Mouse (Mus musculus) heart, postnatal 0 days (tissue): ENCODE measurements around the gene Zc3h18. TPM values are rescaled to one million over a fixed set of nuclear protein-coding genes. Genes with fewer than 3 reads are reported as not detected.

Experiments used
- ATAC-seq: fragments of 200-750 bp; cut with Nextera tagmentation; 2 replicates; pipeline ENCODE4 v1.8.0; 2017; ENCODE audit warnings: low read depth, moderate number of reproducible peaks, moderate library complexity; ENCODE audit not compliant: insufficient read depth
- DNase-seq: peaks from one replicate; pipeline ENCODE4 v3.0.0-alpha.2; 2016; ENCODE audit warnings: low spot score
- H3K27ac ChIP-seq: fragments of 300-500 bp; sonication (generic); 2 replicates; pipeline ENCODE4 v1.5.1; 2014; ENCODE audit warnings: low read depth, mild to moderate bottlenecking
- H3K27me3 ChIP-seq: fragments of 300-500 bp; sonication (generic); 2 replicates; pipeline ENCODE4 v1.6.1; 2014; ENCODE audit warnings: low read length, mixed read lengths; ENCODE audit not compliant: control insufficient read depth, insufficient read depth
- H3K36me3 ChIP-seq: fragments of 300-500 bp; sonication (generic); replicated peaks from 2 replicates; pipeline ENCODE4 v1.6.1; 2014; ENCODE audit warnings: low read length, mixed read lengths; ENCODE audit not compliant: control insufficient read depth, insufficient read depth
- H3K4me1 ChIP-seq: fragments of 300-500 bp; sonication (generic); 2 replicates; pipeline ENCODE4 v1.6.1; 2014; ENCODE audit warnings: antibody characterized with exemption; ENCODE audit not compliant: control insufficient read depth, insufficient read depth
- H3K4me2 ChIP-seq: fragments of 300-500 bp; sonication (generic); 2 replicates; pipeline ENCODE4 v1.6.1; 2014; ENCODE audit warnings: low read depth, mild to moderate bottlenecking, low read length, moderate library complexity
- H3K4me3 ChIP-seq: fragments of 300-500 bp; sonication (generic); 2 replicates; pipeline ENCODE4 v1.5.1; 2014; ENCODE audit warnings: low read depth, low read length
- H3K9ac ChIP-seq: fragments of 300-500 bp; sonication (generic); replicated peaks from 2 replicates; pipeline ENCODE4 v1.6.1; 2014; ENCODE audit warnings: low read depth, low read length, mixed read lengths
- H3K9me3 ChIP-seq: fragments of 300-500 bp; sonication (generic); replicated peaks from 2 replicates; pipeline ENCODE4 v1.6.1; 2016; ENCODE audit warnings: low read length; ENCODE audit not compliant: control insufficient read depth
- CTCF ChIP-seq: IDR thresholded peaks from 2 replicates; pipeline ENCODE4 v1.5.1; 2016; ENCODE audit warnings: antibody characterized with exemption, control low read depth, low read depth
- EP300 ChIP-seq: IDR thresholded peaks from 2 replicates; pipeline ENCODE4 v1.6.1; 2016; ENCODE audit warnings: antibody characterized with exemption, low read depth
- WGBS: fragments of 180-500 bp; shearing (Covaris S2); extraction: QIAGEN DNeasy Blood & Tissue Kit; methylation state at CpG from one replicate; pipeline ENCODE4 v1.1.7; 2014; 5-methylcytosine and 5-hydroxymethylcytosine counted together
- polyA plus RNA-seq: library from polyadenylated mRNA; unstranded; fragments of >200 nt; fragmentation: Nextera tagmentation; extraction: Ambion mirVana; gene quantifications from 2 replicates; pipeline ENCODE4 v1.2.1, GENCODE M21; 2015
- total RNA-seq: library from RNA; depleted of rRNA; stranded (reverse); fragments of >200 nt; gene quantifications from 2 replicates; pipeline ENCODE4 v1.2.3, GENCODE M21; 2014; ENCODE audit warnings: low replicate concordance

The Zc3h18 gene
- total and polyA plus RNA-seq, 2 experiments from 2014 or later, result 14.4 to 23.1 TPM

DNA sequence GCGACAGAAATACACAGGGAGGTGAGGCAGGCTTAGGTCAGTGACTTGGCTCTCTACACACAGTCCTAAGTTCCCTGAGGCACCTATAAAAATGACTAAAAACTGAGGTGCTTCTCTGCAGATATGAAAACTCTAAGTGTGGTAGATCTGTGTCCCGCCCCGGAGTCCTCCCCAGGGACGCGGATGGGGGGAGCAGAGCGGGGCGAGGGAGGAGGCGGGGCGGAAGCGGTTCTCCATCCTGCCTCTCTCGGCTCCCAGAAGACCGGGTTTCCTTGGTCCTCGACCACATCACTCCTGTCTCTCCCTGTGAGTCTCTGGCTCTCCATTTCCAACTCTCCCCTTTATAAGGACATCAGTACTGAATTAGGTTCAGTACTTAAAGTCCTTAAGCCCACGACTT is 32.7 kb upstream of the Zc3h18 start:
- no peak for TF ChIP-seq CTCF
- TF ChIP-seq EP300, result no peak
- no peak overlapping the region; the same call in 1 of the 2 replicates for H3K9ac ChIP-seq
- ATAC-seq, result no peak

DNA sequence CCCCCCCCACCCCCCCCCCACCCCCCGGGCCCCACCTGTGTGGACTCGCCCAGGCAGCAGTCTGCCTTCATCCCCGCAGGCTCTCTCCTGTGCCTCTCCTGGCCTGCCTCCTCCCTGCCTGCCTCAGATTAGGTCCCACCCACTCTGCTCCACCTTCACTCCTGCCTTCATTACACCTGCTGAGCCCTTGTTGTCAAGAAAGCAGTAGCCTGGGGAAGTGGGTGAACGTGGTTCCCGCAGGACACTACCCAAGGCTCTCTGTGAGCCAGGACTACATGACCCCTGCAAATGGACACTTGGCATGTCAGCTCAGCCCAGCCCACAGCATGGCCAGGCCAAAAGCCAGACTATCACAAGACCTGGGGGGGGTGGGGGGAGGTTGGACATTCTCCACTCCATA is 32.2 kb upstream of the Zc3h18 start:
- H3K9me3 ChIP-seq, result no peaks in the 10 kb centered on the region
- DNase-seq (no peak), ATAC-seq (peak; percentile 35; the same call in 1 of the 2 replicates)
- no peaks in the 10 kb centered on the region for H3K36me3 ChIP-seq
- 9% methylated on average over 2 of the region's 5 CpGs for WGBS
- H3K9ac ChIP-seq, result no peak overlapping the region
- H3K4me1 ChIP-seq, result peaks cover 36% of the 10 kb centered on the region
- H3K27me3 ChIP-seq, result 0 out of 2 replicates have a peak, but pooled peaks cover 5% of the 10 kb centered on the region
- peak overlapping the region; percentile 60 for H3K4me2 ChIP-seq
- H3K4me3 ChIP-seq, result no peak overlapping the region
- no peak overlapping the region for H3K27ac ChIP-seq
- TF ChIP-seq EP300 (no peak), CTCF (no peak)

More for the DNA sequence above, 32.7 kb upstream of the Zc3h18 start:
- Histone ChIP-seq H3K4me2 (peak overlapping the region; percentile 60), H3K4me1 (peaks cover 36% of the 10 kb centered on the region), H3K9me3 (no peaks in the 10 kb centered on the region), H3K36me3 (no peaks in the 10 kb centered on the region), H3K27ac (peak overlapping the region; percentile 43; the same call in 1 of the 2 replicates), H3K27me3 (0 out of 2 replicates have a peak, but pooled peaks cover 5% of the 10 kb centered on the region), H3K4me3 (peak overlapping the region; percentile 35)
- WGBS, result 0% methylated on average over 13 of the region's 14 CpGs
- DNase-seq, result peak; percentile 51

DNA sequence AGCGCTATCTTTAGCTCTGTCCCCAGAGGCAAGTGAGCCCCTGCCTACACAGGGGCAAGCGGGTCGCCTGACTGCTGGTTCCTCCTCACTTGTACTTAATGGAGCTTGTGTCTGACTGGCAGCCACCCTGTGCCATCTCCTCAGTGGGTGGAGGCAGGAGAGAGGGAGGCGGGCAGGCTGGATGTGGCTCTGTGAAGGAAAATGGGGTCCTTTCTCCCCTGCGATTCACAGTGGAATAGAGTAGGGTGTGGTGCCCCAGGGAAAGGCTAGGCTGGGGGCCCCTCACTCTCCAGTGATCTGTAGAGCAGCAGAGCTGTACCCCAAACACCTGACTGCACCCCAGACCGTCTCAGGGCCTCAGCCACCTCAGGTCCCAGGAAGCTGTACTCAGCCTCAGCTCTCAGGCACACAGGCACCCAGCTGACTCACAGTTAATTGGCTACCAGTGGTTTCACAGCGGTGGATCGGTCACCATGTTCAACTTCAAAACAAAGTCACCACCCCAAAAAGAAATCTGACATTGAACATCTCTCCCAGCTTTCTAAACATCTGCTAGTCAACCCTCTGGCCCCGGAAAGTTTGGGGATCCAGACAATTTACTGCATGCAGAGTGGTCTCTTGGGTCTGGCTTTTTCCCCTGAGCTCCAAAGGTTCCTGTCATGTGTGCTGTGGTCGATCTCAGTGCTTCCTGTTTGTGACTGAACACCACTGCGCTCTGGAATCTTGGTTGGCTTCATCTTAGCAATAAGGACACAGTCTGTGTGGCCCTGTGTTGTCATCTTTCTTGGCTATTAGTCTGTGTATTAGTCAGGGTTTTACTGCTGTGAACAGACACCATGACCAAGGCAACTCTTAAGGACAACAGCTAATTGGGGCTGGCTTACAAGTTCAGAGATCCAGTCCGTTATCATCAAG is 31.0 kb upstream of the Zc3h18 start:
- H3K4me1 ChIP-seq, result peaks cover 45% of the 10 kb centered on the region
- WGBS, result 56% methylated on average over 12 of the region's 12 CpGs
- ATAC-seq, result 0 out of 2 replicates have a peak, but pooled peaks have one; percentile 14
- H3K4me2 ChIP-seq, result no peak overlapping the region
- H3K27me3 ChIP-seq, result 0 out of 2 replicates have a peak, but pooled peaks cover 5% of the 10 kb centered on the region
- no peak overlapping the region for H3K27ac ChIP-seq
- no peak for TF ChIP-seq EP300
- TF ChIP-seq CTCF, result no peak
- DNase-seq, result no peak
- no peaks in the 10 kb centered on the region for H3K36me3 ChIP-seq
- H3K9ac ChIP-seq, result no peak overlapping the region
- no peak overlapping the region for H3K4me3 ChIP-seq
- no peaks in the 10 kb centered on the region for H3K9me3 ChIP-seq

DNA sequence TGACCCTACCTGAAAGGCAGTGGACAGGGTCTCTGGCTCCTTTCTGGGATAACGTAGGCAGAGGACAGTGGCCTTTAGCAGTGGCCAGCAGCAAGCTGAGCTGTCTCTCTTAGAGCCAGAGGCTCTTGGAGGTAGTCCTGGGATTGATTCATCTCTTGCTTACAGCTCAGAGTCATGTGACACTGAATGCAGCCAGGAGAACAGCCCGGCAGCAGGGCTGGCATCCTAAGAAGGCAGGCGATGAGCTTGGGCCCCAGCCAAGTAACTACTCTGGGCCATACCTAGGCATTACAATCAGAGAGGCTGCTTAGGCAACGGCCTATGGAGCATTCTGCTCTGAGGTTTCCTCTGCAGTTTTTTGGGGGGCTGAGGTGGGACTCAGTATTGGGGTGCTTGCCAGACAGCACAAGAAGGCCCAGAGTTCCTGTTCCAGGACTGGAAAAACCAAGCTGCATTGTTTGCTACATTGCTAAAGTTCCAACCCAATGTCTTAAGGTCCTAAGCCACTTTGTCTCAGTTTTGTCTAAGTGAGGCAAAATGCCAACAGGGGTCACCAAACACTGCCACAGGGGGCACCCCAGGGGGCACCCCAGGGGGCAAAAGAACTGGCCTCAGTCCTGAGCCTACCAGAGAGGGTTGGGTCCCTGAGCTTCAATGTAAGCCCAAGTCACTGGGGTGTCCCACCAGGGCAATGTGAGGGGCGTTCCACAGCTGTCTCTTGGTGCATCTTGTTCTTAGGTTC is 28.4 kb upstream of the Zc3h18 start:
- DNase-seq, result peak; percentile 39
- TF ChIP-seq EP300, result no peak
- TF ChIP-seq CTCF, result no peak
- WGBS, result 30% methylated on average over 5 of the region's 5 CpGs
- Histone ChIP-seq H3K4me2 (no peak overlapping the region), H3K4me3 (no peak overlapping the region), H3K36me3 (no peaks in the 10 kb centered on the region), H3K9ac (no peak overlapping the region), H3K27ac (no peak overlapping the region), H3K27me3 (0 out of 2 replicates have a peak, but pooled peaks cover 4% of the 10 kb centered on the region), H3K4me1 (peaks cover 33% of the 10 kb centered on the region), H3K9me3 (no peaks in the 10 kb centered on the region)
- ATAC-seq, result 0 out of 2 replicates have a peak, but pooled peaks have one; percentile 13

DNA sequence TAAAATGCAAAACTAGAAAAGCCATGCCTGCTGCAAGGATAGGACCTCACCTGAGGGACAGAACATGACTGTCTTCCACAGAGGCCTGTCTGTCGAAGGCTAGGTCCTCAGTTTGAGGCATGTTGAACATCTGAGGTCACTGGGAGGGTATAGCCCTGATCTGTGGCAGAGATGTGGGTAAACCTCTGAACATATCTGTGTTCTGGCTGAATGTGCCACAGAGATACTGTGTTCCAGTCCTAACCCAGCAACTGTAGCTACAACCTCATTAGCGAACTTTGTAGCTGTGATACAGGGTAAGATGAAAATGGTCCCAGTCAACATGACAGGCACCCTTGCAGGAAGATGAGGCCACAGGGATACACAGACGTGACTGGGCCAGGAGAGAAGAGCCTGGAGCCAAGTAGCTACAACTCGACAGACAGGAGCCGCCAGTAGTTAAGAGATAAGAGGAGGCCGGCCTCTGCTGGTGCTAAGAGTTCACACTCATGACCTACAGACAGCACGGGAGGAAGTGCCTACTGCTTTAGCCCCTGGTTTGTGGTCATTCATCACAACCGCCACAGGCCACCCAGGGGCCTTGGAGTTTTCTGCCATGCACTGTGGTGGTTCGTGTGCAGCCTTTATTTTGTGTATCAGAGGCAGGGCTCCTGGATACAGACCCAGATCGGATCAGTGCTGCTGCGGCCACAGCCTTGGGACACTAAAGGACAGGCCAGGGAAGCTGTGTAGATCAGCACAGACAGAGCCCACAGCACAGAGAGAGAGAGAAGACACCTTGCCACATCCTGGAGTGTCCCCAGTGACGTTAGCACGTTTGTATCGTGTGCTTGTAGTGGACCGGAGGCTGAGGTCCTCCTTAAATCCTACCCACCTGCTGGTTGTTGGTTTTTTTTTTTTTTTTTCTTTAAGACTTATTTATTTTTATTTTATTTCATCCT is 26.8 kb upstream of the Zc3h18 start:
- H3K9me3 ChIP-seq, result no peaks in the 10 kb centered on the region
- WGBS, result 31% methylated on average over 15 of the region's 15 CpGs

More for the DNA sequence above, 26.8 kb upstream of the Zc3h18 start:
- ATAC-seq (no peak), DNase-seq (peak; percentile 41)
- H3K4me3 ChIP-seq, result no peak overlapping the region
- H3K9ac ChIP-seq, result no peak overlapping the region
- H3K4me2 ChIP-seq, result no peak overlapping the region
- no peaks in the 10 kb centered on the region for H3K36me3 ChIP-seq
- no peaks in the 10 kb centered on the region for H3K27me3 ChIP-seq
- no peak overlapping the region for H3K27ac ChIP-seq
- TF ChIP-seq CTCF (no peak), EP300 (no peak)
- H3K4me1 ChIP-seq, result peaks cover 18% of the 10 kb centered on the region
